Mouse (Mus musculus) thymus, postnatal 36 days (tissue): ENCODE measurements around the gene Krtap4-9.
"Not testable (repeated sequence)": the region's sequence is repeated elsewhere in the genome, so short reads cannot be mapped to it uniquely, and the experiment has no call there.

Experiments used
- DNase-seq, 2 experiments: peaks; one replicate each; pipeline ENCODE4 v3.0.0; 2022; ENCODE audit warnings: mixed read lengths in 2 of 2

Gene Krtap4-9

GRCm38 (mm10) chr11:99784900-99785299, at the start of gene Krtap4-9:
Gene Krtap4-9, plus strand, starts transcription at chr11:99785200.
- not testable (repeated sequence) for DNase-seq

- no peak for DNase-seq
These were observed 41.0 kb upstream of the Krtap4-9 start for GRCm38 (mm10) chr11:99743985-99744384.

- no peak for DNase-seq
These were observed 26.1 kb upstream of the Krtap4-9 start for GRCm38 (mm10) chr11:99758877-99759276.

DNA sequence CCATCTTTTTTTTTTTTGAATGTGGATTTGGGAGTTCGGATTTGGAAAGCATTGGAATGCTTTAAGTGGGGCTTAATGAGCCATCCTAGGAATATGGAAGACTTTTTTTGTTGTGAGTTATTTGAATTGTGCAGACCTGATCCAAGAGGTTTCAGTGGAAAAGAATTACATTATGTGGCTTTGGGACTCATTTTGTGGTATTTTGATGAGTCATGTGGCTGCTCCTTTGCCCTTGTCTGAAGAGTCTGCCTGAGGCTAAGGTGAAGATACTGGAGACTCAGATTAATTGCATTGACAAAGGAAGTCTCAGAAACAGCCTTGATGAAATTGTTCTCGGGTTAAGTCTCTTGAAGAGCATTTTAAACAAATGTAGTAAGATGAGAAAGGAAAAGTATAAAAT, 16.6 kb upstream of the Krtap4-9 start:
- no peak for DNase-seq

DNA sequence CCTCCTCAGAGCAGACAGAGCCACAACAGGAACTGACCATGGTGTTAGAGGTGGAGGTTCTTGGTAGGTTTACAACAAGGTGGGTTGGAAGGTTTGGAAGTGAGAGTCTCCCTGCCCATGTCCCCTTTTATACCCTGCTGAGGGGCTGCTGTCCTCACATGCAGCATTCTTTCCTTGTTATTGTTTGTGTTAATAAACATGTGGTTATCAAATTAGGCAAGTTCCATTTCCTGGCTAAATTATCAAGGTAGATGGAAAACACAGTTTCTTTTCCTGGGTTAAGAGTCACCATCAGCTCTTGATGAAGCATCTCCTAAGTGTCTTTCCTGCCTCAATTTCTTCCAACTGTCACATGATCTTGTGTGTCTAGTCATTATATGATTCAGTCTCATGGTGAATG, 12.2 kb upstream of the Krtap4-9 start, which contains the start of gene Gm11595:
Gene Gm11595 (minus strand): TSS at position 101 of the 400 bp plus-strand sequence.
- not testable (repeated sequence) for DNase-seq

GRCm38 (mm10) chr11:99778401-99778800, 6.6 kb upstream of the Krtap4-9 start:
- no peak for DNase-seq

- DNase-seq: no peak
These were observed 4.4 kb upstream of the Krtap4-9 start, which contains the start of gene Krtap4-8 for GRCm38 (mm10) chr11:99780604-99781003. Gene Krtap4-8, minus strand, starts transcription at chr11:99780704.

DNA sequence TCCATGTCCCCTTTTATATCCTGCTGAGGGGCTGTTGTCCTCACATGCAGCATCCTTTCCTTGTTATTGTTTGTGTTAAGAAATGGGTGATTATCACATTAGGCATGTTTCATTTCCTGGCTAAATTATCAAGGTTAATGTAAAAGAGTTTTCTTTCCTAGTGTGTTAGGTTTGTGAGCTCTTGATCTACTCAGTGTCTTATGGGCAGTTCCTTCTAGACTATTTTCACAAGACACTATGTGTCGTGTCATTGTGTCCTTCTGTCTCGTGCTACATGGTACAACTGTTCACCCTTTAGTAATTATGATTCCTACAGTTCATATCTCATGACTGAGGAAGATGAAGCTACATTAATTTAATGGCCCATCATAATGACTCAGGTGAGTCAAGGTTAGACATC, 8.4 kb downstream of the Krtap4-9 start, which contains the start of gene Gm11596:
Gene Gm11596 (minus strand): TSS at position 101 of the 400 bp plus-strand sequence.
- no peak for DNase-seq

DNA sequence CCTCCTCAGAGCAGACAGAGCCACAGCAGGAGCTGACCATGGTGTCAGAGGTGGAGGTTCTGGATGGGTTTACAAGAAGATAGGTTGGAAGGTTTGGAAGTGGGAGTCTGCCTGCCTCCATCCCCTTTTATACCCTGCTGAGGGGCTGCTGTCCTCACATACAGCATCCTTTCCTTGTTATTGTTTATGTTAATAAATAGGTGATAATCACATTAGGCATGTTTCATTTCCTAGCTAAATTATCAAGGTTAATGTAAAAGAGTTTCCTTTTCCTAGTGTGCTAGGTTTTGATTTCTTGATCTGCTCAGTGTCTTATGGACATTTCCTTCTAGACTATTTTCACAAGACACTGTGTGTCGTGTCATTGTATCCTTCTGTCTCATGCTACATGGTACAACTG, 13.8 kb downstream of the Krtap4-9 start, which contains the start of gene Gm11569:
Gene Gm11569 (minus strand): TSS at position 101 of the 400 bp plus-strand sequence.
- DNase-seq: not testable (repeated sequence)

GRCm38 (mm10) chr11:99804346-99804745, 19.3 kb downstream of the Krtap4-9 start, which contains the start of gene Gm11554:
Gene Gm11554, minus strand, starts transcription at chr11:99804446.
- DNase-seq: not testable (repeated sequence)

DNA sequence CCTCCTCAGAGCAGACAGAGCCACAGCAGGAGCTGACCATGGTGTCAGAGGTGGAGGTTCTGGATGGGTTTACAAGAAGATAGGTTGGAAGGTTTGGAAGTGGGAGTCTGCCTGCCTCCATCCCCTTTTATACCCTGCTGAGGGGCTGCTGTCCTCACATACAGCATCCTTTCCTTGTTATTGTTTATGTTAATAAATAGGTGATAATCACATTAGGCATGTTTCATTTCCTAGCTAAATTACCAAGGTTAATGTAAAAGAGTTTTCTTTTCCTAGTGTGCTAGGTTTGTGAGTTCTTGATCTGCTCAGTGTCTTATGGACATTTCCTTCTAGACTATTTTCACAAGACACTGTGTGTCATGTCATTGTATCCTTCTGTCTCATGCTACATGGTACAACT, 24.8 kb downstream of the Krtap4-9 start, which contains the start of gene Krtap4-13:
Gene Krtap4-13 (minus strand): TSS at position 101 of the 400 bp plus-strand sequence.
- DNase-seq: not testable (repeated sequence)

- DNase-seq: not testable (repeated sequence)
These were observed 30.6 kb downstream of the Krtap4-9 start, which contains the start of gene Gm11564 for GRCm38 (mm10) chr11:99815566-99815965. Gene Gm11564, minus strand, starts transcription at chr11:99815666.
